Mouse (Mus musculus): ENCODE measurements around the gene Tex14. TPM values are rescaled to one million over a fixed set of nuclear protein-coding genes. Genes with fewer than 3 reads are reported as not detected.
"Not testable (repeated sequence)": the region's sequence is repeated elsewhere in the genome, so short reads cannot be mapped to it uniquely, and the experiment has no call there.

Tex14 gene
- polyA plus RNA-seq (2017; shearing (Covaris generic)): 1 to 10 TPM in 1 of 2 experiments, under 1 TPM in 1; 0.28 to 1.1 TPM

DNA sequence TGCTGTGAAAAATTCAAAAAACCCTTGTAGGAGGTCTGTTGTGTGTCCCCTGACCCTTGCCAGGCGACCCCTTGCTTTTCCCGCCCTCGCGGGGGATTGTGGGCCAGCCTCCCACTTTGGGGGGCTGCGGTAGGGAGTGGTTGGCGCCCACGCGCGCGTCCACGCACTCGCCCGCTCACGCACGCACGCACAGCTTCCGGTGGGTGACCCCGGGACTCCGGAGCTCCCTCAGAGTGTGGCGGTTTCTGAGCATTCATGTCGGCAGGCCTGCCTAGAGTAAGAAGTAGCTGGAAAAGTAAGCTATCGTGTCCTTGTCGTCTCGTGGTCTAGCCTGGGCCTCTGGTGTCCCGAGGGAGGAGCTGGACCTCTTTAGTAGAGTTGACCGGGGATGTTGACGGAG is at the start of gene Tex14, which contains the start of gene Rad51c:
Gene Tex14, plus strand, starts transcription at position 190 of the 400 bp plus-strand sequence.
Gene Rad51c, minus strand, starts transcription at position 79 of the 400 bp plus-strand sequence.
- no peak for ATAC-seq

DNA sequence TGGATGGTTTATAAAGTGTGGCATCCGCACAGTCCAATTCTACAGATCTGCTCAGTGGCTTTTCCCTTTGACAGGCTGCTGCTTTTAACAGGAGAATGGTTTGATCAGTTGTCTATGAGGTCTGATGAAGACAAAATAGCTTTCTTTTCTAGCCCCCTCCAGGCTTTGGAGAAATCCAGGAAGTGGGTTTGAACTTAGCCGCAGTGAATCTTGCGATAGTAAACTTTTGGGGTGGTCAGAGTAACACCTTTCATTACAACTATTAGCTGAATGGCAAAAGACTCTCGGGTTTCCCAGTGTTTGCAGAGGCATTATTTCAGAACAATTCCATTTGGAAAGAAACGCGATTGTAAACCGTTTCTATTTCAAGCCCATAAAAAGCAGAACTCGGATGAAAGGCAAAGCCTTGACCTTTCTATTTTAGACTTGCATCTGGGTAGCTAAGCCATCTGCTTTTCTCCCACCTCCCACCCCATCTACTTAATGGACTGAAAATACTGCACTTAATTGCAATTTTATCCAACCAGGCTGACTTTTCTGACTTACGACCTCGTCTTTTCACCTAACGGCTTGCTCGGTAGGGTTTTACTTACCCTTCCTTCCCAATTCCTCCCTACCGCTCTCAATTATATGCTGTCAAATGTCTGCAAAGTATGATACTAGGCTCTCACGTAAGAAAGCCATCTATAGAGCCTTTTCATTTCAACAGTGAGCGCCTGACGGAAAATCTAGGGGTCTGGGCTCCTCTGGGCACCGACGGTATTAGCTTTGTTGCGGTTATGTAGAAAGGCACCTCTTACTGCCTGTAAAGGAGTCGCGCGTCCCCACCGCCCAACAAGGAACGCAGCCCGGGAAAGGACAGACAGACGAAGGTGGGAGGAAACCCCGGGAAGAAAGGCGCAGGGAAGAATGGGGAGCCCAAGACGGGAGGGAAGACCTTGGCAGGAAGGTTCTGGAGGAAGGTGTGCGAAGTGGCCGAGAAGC is 47.3 kb upstream of the Tex14 start:
- ATAC-seq: no peak

DNA sequence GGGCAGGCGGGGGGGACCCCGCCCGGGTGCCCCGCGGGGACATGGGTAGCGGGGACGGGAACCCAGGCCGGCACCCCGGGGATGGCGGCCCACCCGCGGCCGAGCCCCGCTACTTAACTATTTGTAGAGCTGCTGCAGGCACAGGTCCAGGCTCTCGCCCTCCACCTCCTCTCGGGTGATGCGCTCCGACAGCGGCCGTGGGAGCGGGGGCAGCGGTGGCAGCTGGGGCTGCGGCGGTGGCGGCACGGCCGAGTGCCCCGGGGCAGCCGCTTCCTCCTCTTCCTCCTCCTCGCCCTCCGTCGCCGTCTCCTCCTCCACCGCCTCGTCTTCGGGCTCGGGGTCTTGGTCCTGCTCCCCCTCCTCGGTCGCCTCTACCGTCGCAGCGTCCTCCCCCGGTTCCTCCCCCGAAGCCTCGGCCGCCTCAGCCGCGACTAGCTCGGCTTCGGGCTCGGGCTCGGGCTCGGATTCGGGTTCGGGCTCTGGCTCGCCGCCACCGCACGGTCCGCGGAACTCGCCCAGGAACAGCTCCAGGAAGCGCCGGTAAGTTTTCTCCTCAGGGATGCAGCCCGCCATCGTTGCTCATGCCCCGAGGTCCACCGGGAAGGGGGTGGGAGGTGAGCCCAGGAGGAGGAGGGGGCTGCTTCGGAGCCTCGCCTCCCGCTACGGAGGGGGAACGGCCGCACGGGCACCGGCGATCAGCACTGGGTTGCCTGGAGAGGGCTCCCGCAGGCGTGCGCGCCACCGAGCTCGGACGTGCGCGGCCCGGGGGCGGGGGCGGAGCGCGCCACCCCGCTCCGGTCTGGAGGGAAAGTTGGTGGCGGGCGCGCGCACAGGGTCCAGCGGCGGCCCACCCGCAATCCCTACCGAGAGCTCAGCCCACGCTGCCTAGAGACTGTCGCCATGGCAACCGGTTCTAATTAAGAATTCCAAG is 46.3 kb upstream of the Tex14 start, which contains the start of gene Ppm1e:
Gene Ppm1e, minus strand, starts transcription at position 693 of the 931 bp plus-strand sequence.
- ATAC-seq: peak; percentile 54

DNA sequence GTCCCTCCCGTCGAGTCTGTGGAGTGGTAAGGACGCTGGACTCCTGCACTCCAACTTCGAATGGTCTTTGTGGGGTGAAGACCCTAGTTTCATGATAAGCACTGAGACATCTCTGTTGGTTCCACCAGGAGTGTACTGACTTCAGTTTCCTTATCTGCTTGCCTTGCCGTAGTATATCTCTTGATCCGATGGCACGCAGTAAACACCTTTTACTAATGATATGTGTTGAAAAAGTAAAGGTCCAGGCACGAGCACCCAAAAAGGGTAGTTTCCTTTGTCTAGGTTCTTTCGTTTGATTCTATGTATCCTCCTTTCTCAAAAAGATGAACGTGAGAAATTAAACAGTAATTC is 45.6 kb upstream of the Tex14 start:
- ATAC-seq: peak; percentile 51

DNA sequence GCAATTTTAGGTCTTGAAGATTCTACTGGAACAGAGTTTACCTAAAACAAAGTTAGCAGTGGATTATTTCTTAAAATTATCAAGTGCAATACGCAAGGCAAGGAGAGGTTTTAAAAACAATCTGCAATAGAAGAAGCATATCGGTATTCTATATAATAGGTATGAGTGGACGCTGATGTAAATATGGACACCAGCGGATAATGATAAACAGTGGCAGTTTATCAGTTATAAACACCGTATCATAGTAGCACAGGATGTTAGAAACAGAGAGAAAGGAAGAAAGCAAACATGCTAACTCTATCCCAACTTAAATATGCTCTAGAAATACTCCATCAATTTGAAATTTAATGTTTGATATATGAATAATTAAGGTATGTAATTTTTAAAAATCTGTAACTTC is 39.7 kb upstream of the Tex14 start:
- no peak for ATAC-seq

DNA sequence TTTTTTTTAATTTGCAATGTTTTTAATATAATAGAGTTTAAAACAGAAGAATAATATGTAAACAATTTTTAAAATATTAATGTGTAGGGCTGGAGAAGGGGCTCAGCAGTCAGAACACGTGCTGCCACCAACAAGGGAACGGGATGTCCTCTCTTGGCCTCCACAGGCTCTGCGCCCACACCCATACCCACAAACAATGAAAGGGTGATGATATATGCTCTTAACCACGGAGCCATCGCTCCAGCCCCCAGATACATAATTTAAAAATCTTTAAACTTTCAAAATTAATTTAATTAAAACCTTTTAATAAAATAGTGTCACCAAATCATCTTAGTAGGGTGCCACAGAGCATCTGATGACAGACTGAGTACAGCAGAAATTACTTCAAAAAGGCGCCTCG is 37.8 kb upstream of the Tex14 start:
- ATAC-seq: no peak

DNA sequence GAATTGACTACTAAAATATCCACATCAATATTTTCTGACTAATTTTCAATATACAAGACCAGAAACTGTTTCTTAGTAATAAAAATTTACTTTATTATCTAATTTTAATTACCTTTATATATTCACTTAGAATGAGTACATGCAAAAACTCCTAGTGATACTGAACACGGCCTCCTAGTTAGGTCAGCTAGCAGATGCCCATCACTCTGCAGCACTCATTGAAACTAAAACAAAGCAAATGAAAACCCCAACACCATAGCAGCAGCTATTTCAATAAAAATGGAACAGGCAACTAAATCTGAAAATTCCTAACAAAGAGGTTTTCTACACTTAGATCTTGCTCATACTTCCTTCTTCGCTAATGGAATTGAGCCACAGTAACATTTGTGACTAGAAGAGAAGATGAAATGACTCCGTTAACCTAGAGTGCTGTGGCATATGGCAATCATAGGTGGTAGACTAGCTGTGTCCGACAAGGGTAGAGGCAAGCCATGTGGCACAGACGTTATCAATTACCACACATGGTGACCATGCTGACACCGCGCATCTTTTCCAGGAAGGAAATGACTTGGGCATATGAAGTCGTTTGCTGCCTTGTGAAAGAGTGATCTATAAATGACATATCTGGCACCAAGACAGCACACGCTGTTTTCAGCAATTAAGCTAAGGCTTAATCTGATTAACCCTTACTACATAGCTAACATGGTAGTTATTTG is 36.8 kb upstream of the Tex14 start:
- no peak for ATAC-seq

DNA sequence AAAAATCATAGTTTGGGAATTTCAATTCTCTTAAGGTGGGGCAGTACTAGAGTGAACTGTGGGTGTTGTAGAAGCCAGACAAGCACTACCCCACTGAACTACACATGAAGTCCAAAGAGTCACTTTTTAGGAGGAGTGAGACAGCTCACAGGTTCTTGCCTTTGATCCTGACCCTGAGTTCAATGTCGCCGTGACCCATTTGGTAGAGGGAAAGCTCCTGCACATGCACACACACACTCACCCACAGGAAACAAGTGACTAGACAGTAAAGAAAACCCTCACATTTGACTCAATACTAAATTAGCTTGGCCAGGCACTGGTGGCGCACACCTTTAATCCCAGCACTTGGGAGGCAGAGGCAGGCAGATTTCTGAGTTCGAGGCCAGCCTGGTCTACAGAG is 20.3 kb upstream of the Tex14 start:
- no peak for ATAC-seq

DNA sequence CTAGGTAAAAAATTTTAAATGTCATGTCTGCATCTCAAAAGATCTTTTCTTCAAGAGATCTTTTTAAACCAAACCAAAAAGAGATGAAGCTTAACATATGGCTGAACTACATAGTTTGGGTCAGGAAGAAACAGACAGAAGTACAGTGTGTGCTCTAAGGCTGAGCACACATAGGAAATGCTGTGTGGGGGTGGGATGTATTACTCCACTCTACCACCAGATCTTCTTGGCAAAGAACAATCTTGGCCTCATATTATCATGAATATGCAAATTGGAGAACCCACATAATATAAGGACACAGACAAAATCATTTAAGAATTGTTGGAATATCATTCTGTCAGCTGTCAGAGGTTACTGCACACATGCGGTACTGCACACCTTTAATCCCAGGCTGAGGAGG is 19.2 kb upstream of the Tex14 start:
- ATAC-seq: no peak

- ATAC-seq: no peak
Observed at GRCm38 (mm10) chr11:87393855-87394254, 11.0 kb upstream of the Tex14 start.

- ATAC-seq: no peak
Observed at GRCm38 (mm10) chr11:87398402-87398801, 6.5 kb upstream of the Tex14 start.

DNA sequence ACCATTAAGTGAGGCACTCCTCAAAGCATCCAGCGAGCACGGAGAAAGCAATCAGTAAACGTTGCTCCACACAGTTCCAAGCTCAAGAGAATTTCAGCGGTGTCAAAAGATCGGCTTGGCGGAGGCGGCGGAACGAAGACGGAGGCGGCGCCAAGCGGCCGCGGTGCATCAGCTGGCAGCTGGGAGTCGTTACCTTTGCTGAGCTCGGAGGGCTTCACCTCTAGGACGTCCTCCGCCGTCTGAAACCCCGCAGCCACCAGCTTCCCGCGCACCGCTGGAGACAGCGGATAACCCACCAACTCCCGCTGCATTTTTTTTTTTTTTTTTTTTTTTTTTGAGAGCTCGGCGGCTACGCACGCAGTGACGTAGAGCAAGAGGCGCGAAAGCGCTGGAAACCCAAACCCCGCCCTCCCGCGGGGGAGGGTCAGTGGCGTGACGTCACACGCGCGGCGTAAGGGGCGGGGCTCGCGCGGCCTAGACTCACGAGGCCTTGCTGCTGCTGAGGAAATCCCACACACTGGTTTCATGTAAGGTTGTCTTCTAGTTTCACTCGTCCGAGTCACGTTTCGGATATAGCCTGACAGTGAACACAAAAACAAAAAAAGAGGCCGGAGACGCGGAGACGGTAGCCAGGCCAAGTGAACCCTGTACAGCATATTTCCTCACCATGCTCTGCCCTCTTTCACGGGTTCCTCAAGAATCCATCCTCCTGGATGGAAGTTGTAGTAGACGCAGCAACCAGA is 583 bp upstream of the Tex14 start:
- peak; percentile 93 for ATAC-seq

DNA sequence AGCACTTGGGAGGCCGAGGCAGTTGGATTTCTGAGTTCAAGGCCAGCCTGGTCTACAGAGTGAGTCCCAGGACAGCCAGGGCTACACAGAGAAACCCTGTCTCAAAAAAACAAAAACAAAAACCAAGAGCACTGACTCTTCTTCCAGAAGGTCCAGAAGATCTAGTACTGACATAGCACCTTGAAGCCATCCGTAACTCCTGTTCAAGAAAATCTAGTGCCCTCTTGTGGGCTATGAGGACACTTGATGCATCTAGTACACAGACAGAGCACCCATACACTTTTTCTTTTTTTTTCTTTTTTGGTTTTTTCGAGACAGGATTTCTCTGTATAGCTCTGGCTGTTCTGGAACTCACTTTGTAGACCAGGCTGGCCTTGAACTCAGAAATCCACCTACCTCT is 8.5 kb downstream of the Tex14 start:
- ATAC-seq: not testable (repeated sequence)

- no peak for ATAC-seq
Observed at GRCm38 (mm10) chr11:87416120-87416519, 11.3 kb downstream of the Tex14 start.

GRCm38 (mm10) chr11:87420861-87421260 is 16.0 kb downstream of the Tex14 start:
- no peak for ATAC-seq

- ATAC-seq: no peak
Observed at GRCm38 (mm10) chr11:87421760-87422201, 16.9 kb downstream of the Tex14 start.

DNA sequence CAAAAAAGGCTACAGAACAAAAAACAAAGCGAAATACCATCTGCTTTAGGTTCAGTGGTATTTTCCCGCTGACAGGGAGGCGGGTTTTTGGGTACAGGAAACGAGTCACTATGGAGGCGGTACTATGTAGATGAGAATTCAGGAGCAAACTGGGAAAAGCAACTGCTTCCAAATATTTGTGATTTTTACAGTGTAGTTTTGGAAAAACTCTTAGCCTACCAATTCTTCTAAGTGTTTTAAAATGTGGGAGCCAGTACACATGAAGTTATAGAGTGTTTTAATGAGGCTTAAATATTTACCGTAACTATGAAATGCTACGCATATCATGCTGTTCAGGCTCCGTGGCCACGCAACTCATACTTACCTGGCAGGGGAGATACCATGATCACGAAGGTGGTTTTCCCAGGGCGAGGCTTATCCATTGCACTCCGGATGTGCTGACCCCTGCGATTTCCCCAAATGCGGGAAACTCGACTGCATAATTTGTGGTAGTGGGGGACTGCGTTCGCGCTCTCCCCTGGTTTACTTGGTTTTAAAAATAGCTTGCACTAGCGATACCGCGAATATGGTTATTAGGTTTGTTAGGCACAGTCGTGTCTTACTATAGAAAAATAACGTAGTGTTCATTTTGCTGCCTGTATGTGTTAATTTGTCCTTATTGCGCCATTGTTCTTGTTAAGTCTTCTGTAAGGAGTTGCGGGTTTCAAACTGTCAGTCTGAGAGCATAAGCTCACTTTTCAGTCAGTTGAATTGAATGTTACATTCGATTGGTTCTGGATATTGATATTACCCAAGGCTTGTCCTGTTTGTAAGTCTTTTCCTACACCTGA is 17.9 kb downstream of the Tex14 start:
- peak; percentile 72 for ATAC-seq

DNA sequence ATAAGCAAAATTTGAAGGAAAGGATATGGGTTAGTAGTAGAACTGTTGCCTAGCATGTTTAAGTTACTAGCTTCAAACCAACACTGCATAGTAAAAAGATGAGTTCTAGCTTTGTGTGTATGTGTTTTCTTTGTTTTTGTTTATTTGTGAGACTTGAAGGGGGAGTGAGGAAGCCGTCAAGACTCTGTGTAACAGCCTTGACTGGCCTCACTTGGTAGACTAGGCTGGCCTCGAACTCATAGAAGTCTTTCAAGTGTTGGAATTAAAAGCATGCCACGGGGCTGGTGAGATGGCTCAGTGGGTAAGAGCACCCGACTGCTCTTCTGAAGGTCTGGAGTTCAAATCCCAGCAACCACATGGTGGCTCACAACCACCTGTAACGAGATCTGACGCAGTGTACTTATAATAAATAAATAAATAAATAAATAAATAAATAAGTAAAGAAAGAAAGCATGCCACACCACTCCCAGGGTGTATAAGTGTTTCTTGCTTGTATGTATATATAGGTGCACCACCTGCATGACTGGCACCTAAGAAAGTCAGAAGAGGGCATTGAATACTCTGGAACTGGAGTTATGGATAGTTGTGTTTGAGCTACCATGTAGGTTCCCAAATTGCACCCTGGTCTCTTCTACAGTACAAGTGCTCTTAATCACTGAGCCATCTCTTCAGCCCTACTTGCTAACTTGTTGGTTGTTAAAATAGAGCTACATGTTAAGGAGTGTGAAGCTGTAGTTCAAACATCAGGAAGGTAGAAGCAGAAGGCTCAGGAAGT is 18.9 kb downstream of the Tex14 start:
- no peak for ATAC-seq

- no peak for ATAC-seq
Observed at GRCm38 (mm10) chr11:87426121-87426449, 21.2 kb downstream of the Tex14 start.

All from CD4-positive, CD25-positive, alpha-beta regulatory T cell, adult 4 months (primary cell).